Mouse (Mus musculus) cerebellum, adult 11 months (tissue): ENCODE results near the gene Kiss1r.
"Not testable (repeated sequence)": the region's sequence is repeated elsewhere in the genome, so short reads cannot be mapped to it uniquely, and the experiment has no call there.

Experiments
- DNase-seq: peaks from one replicate; pipeline ENCODE4 v3.0.0; 2022

Kiss1r gene

DNA sequence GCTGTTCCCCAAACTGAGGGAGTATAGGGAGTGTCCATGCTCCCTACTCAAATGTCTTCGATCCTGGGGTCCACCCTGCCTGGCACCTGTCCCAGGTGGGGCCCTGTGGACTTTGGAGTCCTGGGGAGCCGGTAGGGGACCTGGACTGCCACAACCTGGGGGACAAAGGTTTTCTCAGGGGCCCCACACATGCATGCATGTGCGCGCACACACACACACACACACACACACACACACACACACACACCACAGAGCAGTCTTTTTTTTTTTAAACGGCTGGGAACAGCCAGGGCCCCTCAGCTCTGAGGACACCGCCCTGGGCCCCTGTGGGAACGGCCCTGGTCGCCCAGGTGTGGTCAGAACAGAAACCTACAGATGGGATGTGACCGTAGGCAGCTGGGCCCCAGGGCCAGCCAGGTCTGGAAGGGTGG, 26.7 kb downstream of the Kiss1r start:
- no peak for DNase-seq

DNA sequence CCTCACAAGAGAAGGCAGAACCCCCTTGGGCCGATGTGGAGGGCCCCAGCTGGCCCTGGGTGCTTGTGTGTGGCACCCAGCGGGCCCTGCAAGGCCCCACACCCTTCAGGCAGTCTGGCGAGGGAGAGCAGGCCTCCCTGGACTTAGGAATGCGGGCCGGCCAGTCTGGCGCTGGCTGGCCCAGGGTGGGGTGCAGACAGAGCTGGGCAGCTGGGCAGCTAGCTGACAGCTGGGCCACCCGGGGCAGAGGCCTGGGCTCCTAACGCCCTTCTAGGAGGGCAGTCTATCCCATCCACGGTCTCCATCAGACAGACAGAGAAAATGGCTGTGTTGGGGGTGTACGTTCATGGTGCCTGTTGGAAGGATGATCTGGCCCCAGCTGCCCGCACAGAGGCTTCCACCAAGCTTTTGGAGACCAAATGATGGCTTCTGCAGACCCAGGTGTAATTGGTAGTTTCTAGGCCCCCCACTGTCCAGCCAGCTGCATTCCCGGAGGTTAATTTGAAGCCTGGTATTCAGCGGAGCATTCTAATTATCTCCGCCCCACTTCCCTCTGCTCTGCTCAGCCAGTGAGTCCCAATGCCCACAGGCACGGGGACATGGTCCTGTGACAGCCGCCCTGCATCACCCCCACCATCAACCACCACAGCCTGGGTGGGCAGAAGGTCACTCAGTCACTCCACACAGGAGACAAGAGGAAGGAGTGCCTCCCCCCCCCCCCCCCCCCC, 28.9 kb downstream of the Kiss1r start:
- no peak for DNase-seq

DNA sequence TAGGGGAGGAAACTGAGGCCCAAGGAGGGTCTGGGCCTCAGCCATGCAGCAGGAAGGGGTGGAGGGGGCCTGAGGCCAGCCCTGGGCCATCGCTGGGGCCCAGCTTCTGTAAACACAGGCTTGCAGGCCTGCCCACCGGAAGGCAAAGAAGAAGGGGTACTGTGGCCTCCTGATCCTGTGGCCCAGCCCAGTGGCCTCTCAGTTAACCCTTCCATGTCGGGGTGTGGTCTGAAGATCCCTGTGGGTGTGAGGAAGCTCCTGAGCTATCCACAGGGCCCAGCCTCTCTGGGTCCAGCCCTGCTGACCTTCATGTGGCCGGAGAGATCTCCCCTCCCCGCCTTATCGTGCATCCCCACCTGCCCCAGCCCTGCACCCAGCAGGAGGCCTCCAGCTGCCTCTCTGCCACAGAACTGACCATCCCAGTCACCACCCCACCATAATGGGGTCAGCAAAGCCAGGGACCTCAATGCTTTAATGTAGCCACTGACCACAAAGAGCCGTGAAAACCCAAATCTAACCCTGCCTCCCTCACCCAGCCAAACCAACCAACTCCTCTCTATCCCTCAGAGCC, 30.1 kb downstream of the Kiss1r start:
- DNase-seq = no peak

DNA sequence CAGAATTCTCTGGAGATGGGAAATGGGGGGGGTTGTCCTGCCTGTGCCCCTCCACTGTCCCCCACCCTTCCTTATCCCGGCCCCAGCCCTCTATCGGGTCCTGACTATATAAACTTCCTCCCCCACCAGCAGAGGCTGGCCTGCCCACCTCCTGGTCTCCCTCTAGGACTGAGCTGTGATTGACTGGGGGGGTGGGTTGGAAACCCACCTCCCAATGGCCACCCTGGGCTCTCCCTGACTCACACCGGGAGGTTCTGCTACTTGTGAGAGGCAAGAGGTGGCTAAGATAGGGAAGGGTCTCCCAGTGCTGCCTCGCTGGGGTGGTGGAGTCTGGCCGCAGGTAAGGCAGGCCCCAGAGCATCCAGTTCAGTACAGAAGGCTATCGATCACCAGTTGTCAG, 30.7 kb downstream of the Kiss1r start:
- DNase-seq = no peak

DNA sequence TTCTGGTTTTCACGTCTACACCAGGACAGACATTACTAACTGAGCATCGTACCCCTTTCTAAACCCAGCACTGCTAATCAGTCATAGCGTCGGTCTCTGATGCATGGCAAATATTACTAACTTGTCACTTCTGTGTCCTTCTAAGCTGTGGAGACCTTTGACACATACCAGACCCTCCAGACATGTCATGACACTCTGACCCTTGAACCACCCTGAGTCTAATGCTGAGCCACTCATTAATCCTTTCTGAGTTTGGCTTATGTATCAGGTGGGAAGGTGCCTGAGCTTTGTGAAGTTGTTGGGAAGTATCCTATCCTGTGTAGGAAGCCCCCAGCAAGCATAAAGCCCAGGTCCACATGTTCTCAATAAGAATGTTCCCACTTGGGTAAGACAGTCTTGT, 33.1 kb downstream of the Kiss1r start:
- no peak for DNase-seq

DNA sequence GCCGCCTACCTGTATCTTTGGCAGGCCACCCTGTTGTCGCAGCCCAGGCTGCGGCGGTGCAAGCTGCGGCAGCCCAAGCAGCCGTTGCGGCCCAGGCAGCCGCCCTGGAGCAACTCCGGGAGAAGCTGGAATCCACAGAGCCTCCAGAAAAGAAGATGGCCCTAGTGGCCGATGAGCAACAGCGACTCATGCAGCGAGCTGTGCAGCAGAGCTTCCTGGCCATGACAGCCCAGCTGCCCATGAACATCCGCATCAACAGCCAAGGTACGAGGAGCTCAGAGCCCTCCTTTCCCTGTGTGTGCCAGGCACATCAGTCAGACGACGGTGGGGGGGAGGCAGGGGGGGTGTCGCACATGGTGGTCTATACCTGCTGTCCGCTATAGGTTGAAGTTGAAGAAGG, 33.9 kb downstream of the Kiss1r start:
- no peak for DNase-seq

DNA sequence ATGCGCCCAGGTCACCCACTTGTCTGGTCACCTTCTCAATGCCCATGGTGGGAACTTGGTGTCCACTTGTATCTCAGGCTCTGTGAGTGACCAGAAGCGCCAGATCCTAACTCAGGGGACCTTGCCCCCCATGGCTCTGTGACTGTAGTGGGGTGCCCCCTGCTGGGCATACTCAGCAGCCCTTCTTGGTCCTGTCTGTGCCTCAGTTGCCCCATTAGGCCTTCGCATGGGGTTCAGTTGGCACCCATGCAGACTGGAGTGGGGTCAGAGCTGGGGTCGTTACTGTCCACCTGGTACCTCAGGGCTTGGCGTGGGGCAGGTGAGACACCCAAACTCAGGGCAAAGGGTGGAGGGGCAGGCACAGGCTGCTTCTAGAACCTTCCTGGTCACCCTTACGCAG, 37.2 kb downstream of the Kiss1r start:
- no peak for DNase-seq

DNA sequence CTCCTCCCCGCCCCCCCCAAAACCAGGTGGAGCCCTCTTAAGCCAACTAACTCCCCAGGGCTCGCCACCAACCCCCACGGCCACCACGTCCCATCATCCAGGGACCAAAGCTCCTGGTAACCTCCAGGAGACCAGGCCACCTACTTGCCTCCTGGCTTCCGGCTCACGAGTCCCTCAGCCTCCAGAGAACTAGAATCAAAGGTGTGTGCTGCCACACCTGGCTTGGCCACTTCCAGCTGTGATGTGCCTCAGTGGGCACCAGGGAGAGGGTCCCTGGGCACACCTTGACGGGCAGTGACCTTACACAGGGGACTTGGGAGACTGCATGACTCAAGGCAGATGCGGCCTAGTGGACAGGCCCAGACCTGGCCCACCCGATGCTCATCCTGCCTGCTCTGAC, 38.9 kb downstream of the Kiss1r start:
- DNase-seq = no peak

DNA sequence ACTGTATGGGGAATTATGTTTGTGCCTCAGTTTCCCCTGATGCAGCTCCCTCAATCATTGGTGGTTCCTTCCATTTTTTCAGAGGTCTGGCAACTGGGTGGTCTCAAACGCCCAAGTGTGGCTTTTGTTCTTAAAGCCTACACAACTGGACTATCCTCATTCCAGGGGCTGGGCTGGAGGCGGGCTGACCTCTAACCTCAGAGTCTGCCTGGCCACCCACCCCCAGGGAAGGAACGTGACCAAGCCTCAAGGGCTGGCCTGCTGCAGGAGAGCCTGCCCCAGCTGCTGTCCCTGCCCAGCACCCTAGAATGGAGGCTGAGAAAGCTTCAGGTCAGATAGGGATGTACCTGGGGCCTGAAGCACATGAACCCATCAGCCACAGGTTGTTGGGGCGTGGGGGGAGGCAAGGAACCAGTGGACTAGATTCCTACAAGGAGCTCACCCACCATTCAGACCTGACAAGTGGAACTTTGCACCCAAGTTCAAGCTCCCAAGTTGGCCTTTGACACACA, 39.9 kb downstream of the Kiss1r start:
- no peak for DNase-seq

DNA sequence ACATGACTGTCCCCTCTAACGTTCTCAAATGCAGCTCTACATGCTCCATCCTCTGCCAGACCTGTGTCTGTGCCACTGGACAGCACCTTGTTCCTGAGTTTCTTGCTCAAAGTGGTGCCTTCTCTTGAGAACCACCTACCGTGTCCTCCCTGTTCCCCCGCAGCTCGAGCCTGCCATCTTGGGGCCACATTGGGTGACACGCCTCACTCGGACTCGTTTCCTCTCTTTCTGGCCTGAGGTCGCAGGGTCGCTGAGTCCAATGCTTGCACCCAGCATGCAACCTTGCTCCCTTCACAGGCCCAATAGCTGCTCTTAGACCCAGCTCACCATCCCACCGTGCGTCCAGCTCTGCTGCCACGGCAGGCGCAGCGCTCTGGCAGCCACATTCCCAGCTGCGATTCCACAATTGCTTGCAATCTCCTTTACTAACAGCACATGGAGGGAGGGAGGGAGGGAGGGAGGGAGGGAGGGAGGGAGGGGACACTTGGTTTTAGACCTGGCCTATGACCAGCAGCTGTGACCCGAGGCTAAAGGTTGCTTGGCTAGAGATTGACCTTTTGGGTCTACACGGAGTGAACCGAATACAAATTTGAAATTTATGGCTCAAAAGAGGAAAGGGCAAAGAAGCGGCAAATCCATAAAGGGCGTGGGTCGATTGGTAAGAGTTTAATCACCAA, 41.5 kb downstream of the Kiss1r start:
- DNase-seq = peak; percentile 77

DNA sequence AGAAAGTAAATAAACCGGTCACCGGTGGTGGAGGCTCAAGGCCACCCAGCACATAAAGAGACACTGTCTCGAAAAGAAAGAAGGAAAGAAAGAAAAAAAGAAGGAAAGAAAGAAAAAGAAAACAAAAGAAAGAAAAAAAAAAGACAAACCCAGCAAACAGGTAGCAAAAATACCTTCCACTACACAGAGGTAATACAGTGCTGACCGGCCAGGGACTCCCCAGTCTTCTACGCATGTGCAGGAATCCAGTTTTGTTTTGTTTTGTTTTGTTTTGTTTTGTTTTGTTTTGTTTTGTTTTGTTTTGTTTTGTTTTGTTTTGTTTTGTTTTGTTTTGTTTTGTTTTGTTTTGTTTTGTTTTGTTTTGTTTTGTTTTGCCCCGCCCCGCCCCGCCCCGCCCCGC, 42.6 kb downstream of the Kiss1r start:
- not testable (repeated sequence) for DNase-seq

DNA sequence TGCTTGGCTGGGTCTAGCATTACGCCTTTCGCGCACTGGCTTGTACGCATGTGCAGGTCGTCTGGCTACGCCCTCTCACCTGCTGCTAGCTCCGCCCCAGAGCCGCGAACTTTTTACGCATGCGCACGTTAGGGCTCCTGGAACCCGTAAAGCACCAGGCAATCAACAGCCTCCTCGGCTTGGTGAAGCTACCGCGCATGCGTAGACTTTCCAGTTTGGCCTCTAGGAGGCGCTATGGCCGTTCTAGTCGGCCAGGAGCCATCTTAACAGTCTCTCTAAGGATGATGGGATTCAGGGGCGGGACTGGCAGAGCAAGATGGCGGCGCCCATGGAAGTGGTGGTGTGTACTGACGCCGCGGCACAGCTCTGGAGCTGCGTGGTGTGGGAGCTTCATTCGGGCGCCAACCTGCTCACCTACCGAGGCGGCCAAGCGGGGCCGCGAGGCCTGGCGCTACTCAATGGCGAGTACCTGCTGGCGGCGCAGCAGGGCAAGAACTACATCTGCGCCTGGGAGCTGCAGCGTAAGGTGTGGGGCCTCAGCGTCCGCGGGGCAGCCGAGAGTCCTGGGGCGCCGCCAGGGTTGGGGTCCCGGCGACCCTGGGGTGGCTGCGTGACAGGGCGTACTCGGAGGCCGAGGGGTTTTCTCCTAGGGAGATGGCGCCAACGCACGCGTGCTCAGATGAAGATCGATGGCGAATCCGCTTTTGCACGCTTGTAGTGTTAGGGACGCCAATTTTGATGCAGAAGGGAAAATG, 43.3 kb downstream of the Kiss1r start, which contains the start of gene Wdr18:
TSS of gene Wdr18 (plus strand) at position 306 of the 755 bp plus-strand sequence.
- peak; percentile 100 for DNase-seq

DNA sequence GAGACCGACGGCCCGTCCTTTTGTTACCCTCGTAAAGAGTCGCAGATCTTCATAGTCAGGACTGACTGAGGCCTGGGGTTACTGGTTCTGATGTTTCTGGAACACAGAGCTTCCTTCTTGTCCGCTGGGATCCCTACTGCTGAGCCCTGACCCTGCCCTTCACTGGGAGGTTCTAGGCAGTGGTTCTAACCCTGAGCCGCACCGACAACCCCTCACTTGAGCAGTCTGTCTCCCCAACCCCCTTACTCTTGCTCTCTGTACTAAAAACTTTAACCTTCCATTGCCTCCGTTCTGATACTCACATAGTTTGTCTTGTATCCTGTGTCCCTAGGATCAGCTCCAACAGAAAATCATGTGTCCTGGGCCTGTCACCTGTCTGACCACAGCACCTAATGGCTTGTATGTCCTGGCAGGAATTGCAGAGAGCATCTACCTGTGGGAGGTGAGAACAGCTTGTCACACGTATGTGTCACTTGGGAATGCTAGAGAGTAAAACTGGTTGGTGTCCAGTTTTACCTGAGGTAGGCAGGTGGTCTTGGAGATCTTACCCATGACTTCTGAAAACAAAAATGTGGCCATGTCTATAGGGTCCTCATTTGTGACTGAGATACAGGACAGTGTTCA, 44.0 kb downstream of the Kiss1r start:
- DNase-seq = no peak

DNA sequence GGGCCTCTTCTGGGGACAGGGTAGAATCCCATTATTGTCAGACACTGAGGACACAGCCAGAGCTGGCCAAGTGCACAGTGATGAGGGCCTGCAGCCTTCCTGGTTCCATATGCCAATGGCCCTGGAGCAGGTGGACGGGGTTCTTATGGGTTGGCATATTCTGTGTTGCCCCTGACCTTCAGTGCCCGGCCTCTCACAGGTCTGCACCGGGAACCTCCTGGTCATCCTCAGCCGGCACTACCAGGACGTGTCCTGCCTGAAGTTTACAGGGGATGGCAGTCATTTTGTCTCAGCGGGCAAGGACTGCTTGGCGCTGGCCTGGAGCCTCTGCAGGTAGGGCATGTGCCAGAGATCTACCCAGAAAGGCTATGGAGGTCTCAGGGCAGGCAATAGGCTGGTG, 48.0 kb downstream of the Kiss1r start:
- DNase-seq = no peak

DNA sequence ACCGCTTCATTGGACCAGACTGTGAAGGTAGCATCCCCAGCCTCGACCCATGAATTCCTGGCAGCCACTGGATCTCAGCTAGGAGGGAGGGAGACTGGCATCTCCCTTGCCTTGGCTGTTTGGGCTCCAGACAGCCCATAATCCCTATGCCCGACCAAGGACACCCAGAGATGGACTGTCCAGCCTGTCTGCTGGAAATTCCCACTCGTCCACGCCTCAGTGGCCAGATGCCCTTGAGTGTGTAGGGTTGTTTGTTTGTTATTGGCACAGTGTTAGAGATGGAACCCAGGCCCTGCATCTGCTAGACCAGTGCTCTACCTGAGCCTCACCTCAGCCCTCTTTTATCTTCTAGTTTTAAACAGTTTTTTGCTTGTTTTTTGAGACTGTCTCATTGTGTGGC, 48.6 kb downstream of the Kiss1r start:
- DNase-seq = no peak

DNA sequence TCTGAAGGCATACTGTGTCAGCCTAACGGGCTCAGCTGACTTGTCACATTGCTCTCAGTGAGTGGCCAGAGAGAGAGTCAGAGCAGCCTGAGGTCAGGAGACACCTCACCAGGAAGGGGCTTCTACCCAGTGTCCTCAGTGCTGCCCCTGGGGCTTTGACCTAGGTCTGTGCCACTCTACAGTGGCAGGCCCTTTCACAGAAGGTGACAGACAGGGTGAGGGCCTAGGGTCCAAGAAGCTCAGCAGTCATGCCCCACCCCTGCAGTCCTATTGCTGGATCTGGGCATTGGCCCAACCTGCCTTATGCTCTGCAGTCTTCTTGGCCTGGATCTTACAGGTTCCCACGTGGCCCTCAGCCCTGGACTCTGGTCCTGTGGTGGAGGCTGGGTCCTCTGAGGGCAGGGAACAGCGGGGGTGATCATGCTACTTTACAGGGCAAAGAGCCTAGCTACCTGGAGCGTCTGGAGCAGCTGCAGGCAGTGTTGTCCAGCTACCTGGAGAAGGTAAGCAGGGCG, 50.2 kb downstream of the Kiss1r start:
- peak; percentile 58 for DNase-seq

DNA sequence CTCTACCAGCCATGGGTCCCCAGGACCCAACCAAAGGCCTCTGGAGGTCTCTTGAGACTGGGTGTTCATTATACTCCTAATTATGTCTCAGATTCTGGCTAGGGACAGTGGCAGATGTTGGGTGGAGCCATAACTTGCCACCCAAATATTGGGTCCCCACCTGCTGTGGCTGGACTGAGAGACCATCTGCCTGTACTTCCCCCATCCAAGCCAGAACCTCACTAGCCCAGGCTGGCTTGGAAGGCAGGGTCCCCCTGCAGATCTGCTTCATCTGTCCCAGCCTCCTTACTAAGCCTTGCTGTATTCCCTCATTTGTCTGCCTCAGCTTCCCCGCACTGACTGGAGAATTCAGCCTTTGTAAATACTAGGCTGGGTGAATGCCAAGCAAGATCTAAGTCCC, 51.4 kb downstream of the Kiss1r start:
- no peak for DNase-seq

DNA sequence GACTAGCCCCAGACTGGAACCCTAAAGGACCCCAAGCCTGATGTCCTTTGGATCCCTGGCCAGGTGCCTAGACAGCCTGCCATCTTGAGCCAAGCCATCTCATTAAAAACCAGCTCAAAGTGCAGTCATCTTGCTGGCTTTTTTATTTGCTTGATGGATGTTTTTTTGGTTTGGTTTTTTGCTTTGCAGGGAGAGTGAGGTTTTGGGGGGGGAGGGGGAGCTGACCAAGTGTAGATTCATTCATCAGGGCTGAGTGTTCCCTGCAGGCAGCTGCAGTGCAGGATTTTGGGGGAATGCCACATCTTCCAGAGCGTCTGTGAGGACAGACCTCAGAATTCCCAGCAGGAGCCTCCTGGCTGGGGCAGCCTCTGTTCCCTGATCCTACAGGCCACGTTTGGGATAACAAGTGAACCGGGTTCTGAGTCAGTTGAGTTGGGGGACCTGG, 52.4 kb downstream of the Kiss1r start:
- DNase-seq = no peak

DNA sequence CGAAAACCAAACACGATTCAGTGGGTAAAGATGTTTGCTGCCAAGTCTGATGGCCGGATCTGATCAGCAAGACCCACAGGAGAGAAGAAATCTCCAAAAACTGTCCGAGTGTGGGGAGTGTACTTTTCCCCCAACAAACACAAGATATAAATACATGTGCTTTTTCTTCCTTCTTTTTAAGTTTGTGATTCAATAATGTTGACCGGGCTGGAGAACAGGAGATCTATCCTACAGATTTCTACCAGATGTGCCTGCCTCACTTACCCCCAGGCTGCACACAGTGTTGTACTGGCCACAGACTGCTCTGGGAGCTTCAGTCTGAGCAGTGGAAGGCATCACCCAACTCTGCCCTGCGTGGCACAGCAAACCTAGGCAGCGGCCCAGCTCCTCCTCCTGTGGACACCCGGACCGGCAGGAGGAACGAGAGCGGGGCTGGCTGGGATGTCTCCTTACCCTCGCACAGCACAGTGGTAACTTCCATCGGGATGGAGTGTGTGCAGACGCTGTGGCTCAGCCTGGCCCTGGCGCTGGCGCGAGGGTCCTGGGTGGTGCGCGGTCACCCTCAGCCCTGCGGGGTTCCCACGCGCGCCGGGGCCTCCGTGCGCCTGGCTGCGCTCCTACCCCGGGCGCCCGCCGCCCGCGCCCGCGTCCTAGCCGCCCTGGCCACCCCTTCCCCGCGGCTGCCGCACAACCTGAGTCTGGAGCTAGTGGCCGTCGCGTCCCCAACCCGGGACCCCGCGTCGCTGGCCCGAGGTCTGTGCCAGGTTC, 53.8 kb downstream of the Kiss1r start, which contains the start of gene Grin3b:
TSS of gene Grin3b (plus strand) at position 301 of the 768 bp plus-strand sequence.
- DNase-seq = no peak

DNA sequence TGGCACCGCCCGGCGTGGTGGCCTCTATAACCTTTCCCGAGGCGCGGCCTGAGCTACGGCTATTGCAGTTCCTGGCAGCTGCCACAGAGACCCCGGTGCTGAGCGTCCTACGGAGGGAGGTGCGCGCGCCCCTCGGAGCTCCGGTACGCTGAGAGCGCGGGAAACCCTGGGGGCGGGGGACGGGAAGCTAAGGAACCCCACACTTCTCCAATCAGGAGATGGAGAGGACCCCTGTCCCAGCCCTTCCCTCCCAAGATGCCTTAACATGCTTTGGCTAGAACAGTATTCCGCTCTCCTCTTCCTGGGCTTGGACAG, 54.4 kb downstream of the Kiss1r start:
- DNase-seq = no peak
